Mouse (Mus musculus): ENCODE data around the gene Drc3. TPM values are rescaled to one million over a fixed set of nuclear protein-coding genes. Genes with fewer than 3 reads are reported as not detected.

Gene Drc3
- polyA plus RNA-seq, 1 experiment from 2014 or later, result 0.69 TPM

- 62% methylated on average over 2 of the region's 2 CpGs for WGBS
- Histone ChIP-seq H3K27ac (ENCODE audit: low read depth, low read length) (no peak overlapping the region), H3K9me3 (ENCODE audit: control insufficient read depth, low read length) (no peaks in the 10 kb centered on the region), H3K27me3 (ENCODE audit: control insufficient read depth, insufficient read depth, low read length) (no peaks in the 10 kb centered on the region), H3K4me1 (ENCODE audit: control insufficient read depth, insufficient read depth, low read length) (peaks cover 9% of the 10 kb centered on the region), H3K9ac (ENCODE audit: low read length) (no peak overlapping the region), H3K4me2 (ENCODE audit: low read depth) (peak overlapping the region; percentile 71), H3K4me3 (ENCODE audit: low read depth, low read length) (no peak overlapping the region), H3K36me3 (ENCODE audit: control insufficient read depth, insufficient read depth, low read length) (no peaks in the 10 kb centered on the region)
- ATAC-seq (ENCODE audit: insufficient read depth, low FRiP score, low TSS enrichment) (no peak), DNase-seq (ENCODE audit: low spot score) (no peak)
Measured at GRCm38 (mm10) chr11:60351388-60351787, 1.7 kb upstream of the Drc3 start.

GRCm38 (mm10) chr11:60351925-60352371 is 1.2 kb upstream of the Drc3 start:
- Histone ChIP-seq H3K9me3 (ENCODE audit: control insufficient read depth, low read length) (no peaks in the 10 kb centered on the region), H3K27ac (ENCODE audit: low read depth, low read length) (no peak overlapping the region; the same call in 1 of the 2 replicates), H3K4me2 (ENCODE audit: low read depth) (peak overlapping the region; percentile 71), H3K27me3 (ENCODE audit: control insufficient read depth, insufficient read depth, low read length) (no peaks in the 10 kb centered on the region), H3K36me3 (ENCODE audit: control insufficient read depth, insufficient read depth, low read length) (no peaks in the 10 kb centered on the region), H3K4me3 (ENCODE audit: low read depth, low read length) (peak overlapping the region; percentile 44), H3K4me1 (ENCODE audit: control insufficient read depth, insufficient read depth, low read length) (peaks cover 9% of the 10 kb centered on the region), H3K9ac (ENCODE audit: low read length) (peak overlapping the region; percentile 69)
- 28% methylated on average over 11 of the region's 11 CpGs for WGBS
- ATAC-seq (ENCODE audit: insufficient read depth, low FRiP score, low TSS enrichment) (no peak), DNase-seq (ENCODE audit: low spot score) (no peak)

- Histone ChIP-seq H3K27me3 (ENCODE audit: control insufficient read depth, insufficient read depth, low read length) (no peaks in the 10 kb centered on the region), H3K9me3 (ENCODE audit: control insufficient read depth, low read length) (no peaks in the 10 kb centered on the region), H3K4me3 (ENCODE audit: low read depth, low read length) (no peak overlapping the region), H3K27ac (ENCODE audit: low read depth, low read length) (no peak overlapping the region), H3K36me3 (ENCODE audit: control insufficient read depth, insufficient read depth, low read length) (no peaks in the 10 kb centered on the region), H3K4me1 (ENCODE audit: control insufficient read depth, insufficient read depth, low read length) (peaks cover 9% of the 10 kb centered on the region), H3K4me2 (ENCODE audit: low read depth) (no peak overlapping the region), H3K9ac (ENCODE audit: low read length) (no peak overlapping the region)
- ATAC-seq (ENCODE audit: insufficient read depth, low FRiP score, low TSS enrichment), result no peak
- 96% methylated on average over 2 of the region's 2 CpGs for WGBS
- DNase-seq (ENCODE audit: low spot score), result no peak
Measured at GRCm38 (mm10) chr11:60355952-60356351, 2.8 kb downstream of the Drc3 start.

- no peak for ATAC-seq (ENCODE audit: insufficient read depth, low FRiP score, low TSS enrichment)
- no peak for DNase-seq (ENCODE audit: low spot score)
Measured at GRCm38 (mm10) chr11:60357116-60357515, 4.0 kb downstream of the Drc3 start.

GRCm38 (mm10) chr11:60358548-60358947 is 5.4 kb downstream of the Drc3 start:
- H3K4me3 ChIP-seq (ENCODE audit: low read depth, low read length), result no peak overlapping the region
- H3K4me2 ChIP-seq (ENCODE audit: low read depth), result no peak overlapping the region
- no peaks in the 10 kb centered on the region for H3K4me1 ChIP-seq (ENCODE audit: control insufficient read depth, insufficient read depth, low read length)
- no peaks in the 10 kb centered on the region for H3K27me3 ChIP-seq (ENCODE audit: control insufficient read depth, insufficient read depth, low read length)
- H3K27ac ChIP-seq (ENCODE audit: low read depth, low read length), result no peak overlapping the region
- DNase-seq (ENCODE audit: low spot score) (no peak), ATAC-seq (ENCODE audit: insufficient read depth, low FRiP score, low TSS enrichment) (no peak)
- H3K36me3 ChIP-seq (ENCODE audit: control insufficient read depth, insufficient read depth, low read length), result no peaks in the 10 kb centered on the region
- 86% methylated on average over 7 of the region's 7 CpGs for WGBS
- H3K9me3 ChIP-seq (ENCODE audit: control insufficient read depth, low read length), result no peaks in the 10 kb centered on the region
- H3K9ac ChIP-seq (ENCODE audit: low read length), result no peak overlapping the region

More at GRCm38 (mm10) chr11:60357116-60357515, 4.0 kb downstream of the Drc3 start:
- peaks cover 3% of the 10 kb centered on the region; the same call in 1 of the 2 replicates for H3K4me1 ChIP-seq (ENCODE audit: control insufficient read depth, insufficient read depth, low read length)
- no peak overlapping the region for H3K27ac ChIP-seq (ENCODE audit: low read depth, low read length)
- no peaks in the 10 kb centered on the region for H3K27me3 ChIP-seq (ENCODE audit: control insufficient read depth, insufficient read depth, low read length)
- no peaks in the 10 kb centered on the region for H3K9me3 ChIP-seq (ENCODE audit: control insufficient read depth, low read length)
- no peak overlapping the region for H3K4me3 ChIP-seq (ENCODE audit: low read depth, low read length)
- H3K36me3 ChIP-seq (ENCODE audit: control insufficient read depth, insufficient read depth, low read length), result no peaks in the 10 kb centered on the region
- H3K4me2 ChIP-seq (ENCODE audit: low read depth), result no peak overlapping the region
- H3K9ac ChIP-seq (ENCODE audit: low read length), result no peak overlapping the region
- 49% methylated on average over 1 of the region's 1 CpGs for WGBS

- Histone ChIP-seq H3K4me1 (ENCODE audit: control insufficient read depth, insufficient read depth, low read length) (no peaks in the 10 kb centered on the region), H3K4me3 (ENCODE audit: low read depth, low read length) (no peak overlapping the region), H3K27me3 (ENCODE audit: control insufficient read depth, insufficient read depth, low read length) (no peaks in the 10 kb centered on the region), H3K9me3 (ENCODE audit: control insufficient read depth, low read length) (no peaks in the 10 kb centered on the region), H3K4me2 (ENCODE audit: low read depth) (no peak overlapping the region), H3K27ac (ENCODE audit: low read depth, low read length) (no peak overlapping the region), H3K36me3 (ENCODE audit: control insufficient read depth, insufficient read depth, low read length) (no peaks in the 10 kb centered on the region), H3K9ac (ENCODE audit: low read length) (no peak overlapping the region)
- ATAC-seq (ENCODE audit: insufficient read depth, low FRiP score, low TSS enrichment), result no peak
- WGBS, result 71% methylated on average over 5 of the region's 5 CpGs
- no peak for DNase-seq (ENCODE audit: low spot score)
Measured at GRCm38 (mm10) chr11:60359138-60359537, 6.0 kb downstream of the Drc3 start.

- DNase-seq (ENCODE audit: low spot score) (no peak), ATAC-seq (ENCODE audit: insufficient read depth, low FRiP score, low TSS enrichment) (no peak)
- Histone ChIP-seq H3K4me3 (ENCODE audit: low read depth, low read length) (no peak overlapping the region), H3K9me3 (ENCODE audit: control insufficient read depth, low read length) (no peaks in the 10 kb centered on the region), H3K9ac (ENCODE audit: low read length) (no peak overlapping the region), H3K27me3 (ENCODE audit: control insufficient read depth, insufficient read depth, low read length) (no peaks in the 10 kb centered on the region), H3K4me2 (ENCODE audit: low read depth) (no peak overlapping the region), H3K36me3 (ENCODE audit: control insufficient read depth, insufficient read depth, low read length) (no peaks in the 10 kb centered on the region), H3K4me1 (ENCODE audit: control insufficient read depth, insufficient read depth, low read length) (no peaks in the 10 kb centered on the region), H3K27ac (ENCODE audit: low read depth, low read length) (no peak overlapping the region)
- WGBS, result 88% methylated on average over 1 of the region's 1 CpGs
Measured at GRCm38 (mm10) chr11:60359936-60360335, 6.8 kb downstream of the Drc3 start.

- Histone ChIP-seq H3K9me3 (ENCODE audit: control insufficient read depth, low read length) (no peaks in the 10 kb centered on the region), H3K4me3 (ENCODE audit: low read depth, low read length) (no peak overlapping the region), H3K27me3 (ENCODE audit: control insufficient read depth, insufficient read depth, low read length) (no peaks in the 10 kb centered on the region), H3K36me3 (ENCODE audit: control insufficient read depth, insufficient read depth, low read length) (no peaks in the 10 kb centered on the region), H3K4me2 (ENCODE audit: low read depth) (no peak overlapping the region), H3K4me1 (ENCODE audit: control insufficient read depth, insufficient read depth, low read length) (no peaks in the 10 kb centered on the region), H3K9ac (ENCODE audit: low read length) (no peak overlapping the region), H3K27ac (ENCODE audit: low read depth, low read length) (no peak overlapping the region)
- ATAC-seq (ENCODE audit: insufficient read depth, low FRiP score, low TSS enrichment) (no peak), DNase-seq (ENCODE audit: low spot score) (no peak)
- 80% methylated on average over 5 of the region's 5 CpGs for WGBS
Measured at GRCm38 (mm10) chr11:60360631-60361201, 7.6 kb downstream of the Drc3 start.

- DNase-seq (ENCODE audit: low spot score) (no peak), ATAC-seq (ENCODE audit: insufficient read depth, low FRiP score, low TSS enrichment) (no peak)
- Histone ChIP-seq H3K9me3 (ENCODE audit: control insufficient read depth, low read length) (no peaks in the 10 kb centered on the region), H3K4me1 (ENCODE audit: control insufficient read depth, insufficient read depth, low read length) (peaks cover 5% of the 10 kb centered on the region; the same call in 1 of the 2 replicates), H3K27me3 (ENCODE audit: control insufficient read depth, insufficient read depth, low read length) (no peaks in the 10 kb centered on the region), H3K27ac (ENCODE audit: low read depth, low read length) (no peak overlapping the region; the same call in 1 of the 2 replicates), H3K36me3 (ENCODE audit: control insufficient read depth, insufficient read depth, low read length) (no peaks in the 10 kb centered on the region), H3K9ac (ENCODE audit: low read length) (no peak overlapping the region), H3K4me3 (ENCODE audit: low read depth, low read length) (no peak overlapping the region), H3K4me2 (ENCODE audit: low read depth) (no peak overlapping the region)
- 41% methylated on average over 16 of the region's 16 CpGs for WGBS
Measured at GRCm38 (mm10) chr11:60366239-60367019, 13.3 kb downstream of the Drc3 start.

Measured in neural tube, embryonic 11.5 days (tissue).